Mouse (Mus musculus) thymus, postnatal 10 days (tissue): Measurements from ENCODE around the gene Cat.

Experiments
- DNase-seq, 2 experiments: peaks; one replicate each; pipeline ENCODE4 v3.0.0; 2021; ENCODE audit warnings: low spot score in 2 of 2

Cat gene

GRCm38 (mm10) chr2:103477456-103477855, 7.5 kb downstream of the Cat start:
- DNase-seq: no peak

- peak; percentile 11 to 12 for DNase-seq
Measured at GRCm38 (mm10) chr2:103476657-103477056, 8.3 kb downstream of the Cat start.

- DNase-seq: no peak
Measured at GRCm38 (mm10) chr2:103476180-103476579, 8.8 kb downstream of the Cat start.

- DNase-seq: no peak
Measured at GRCm38 (mm10) chr2:103473362-103473761, 11.6 kb downstream of the Cat start.

GRCm38 (mm10) chr2:103466984-103467588, 17.9 kb downstream of the Cat start:
- DNase-seq: no peak

GRCm38 (mm10) chr2:103466272-103466671, 18.7 kb downstream of the Cat start:
- no peak for DNase-seq

- DNase-seq: no peak
Measured at GRCm38 (mm10) chr2:103465429-103465828, 19.5 kb downstream of the Cat start.

GRCm38 (mm10) chr2:103464524-103464923, 20.4 kb downstream of the Cat start:
- no peak for DNase-seq

- DNase-seq: no peak
Measured at GRCm38 (mm10) chr2:103462746-103463145, 22.2 kb downstream of the Cat start.

- no peak for DNase-seq
Measured at GRCm38 (mm10) chr2:103461743-103462142, 23.2 kb downstream of the Cat start.

- no peak for DNase-seq
Measured at GRCm38 (mm10) chr2:103461210-103461609, 23.8 kb downstream of the Cat start.

GRCm38 (mm10) chr2:103459069-103459468, 25.9 kb downstream of the Cat start:
- no peak for DNase-seq

GRCm38 (mm10) chr2:103457628-103458027, 27.3 kb downstream of the Cat start:
- no peak for DNase-seq

GRCm38 (mm10) chr2:103457048-103457447, 27.9 kb downstream of the Cat start:
- no peak for DNase-seq

- peak; percentile 65 to 86 for DNase-seq
Measured at GRCm38 (mm10) chr2:103456646-103457045, 28.3 kb downstream of the Cat start.

- DNase-seq: no peak
Measured at GRCm38 (mm10) chr2:103455748-103456147, 29.2 kb downstream of the Cat start.

- no peak for DNase-seq
Measured at GRCm38 (mm10) chr2:103452550-103452949, 32.4 kb downstream of the Cat start.

- DNase-seq: no peak
Measured at GRCm38 (mm10) chr2:103450267-103450666, 34.7 kb downstream of the Cat start.

- no peak for DNase-seq
Measured at GRCm38 (mm10) chr2:103449813-103450212, 35.1 kb downstream of the Cat start.

- DNase-seq: no peak
Measured at GRCm38 (mm10) chr2:103448947-103449560, 35.9 kb downstream of the Cat start.

- DNase-seq: no peak
Measured at GRCm38 (mm10) chr2:103446326-103446725, 38.6 kb downstream of the Cat start.

GRCm38 (mm10) chr2:103445776-103446175, 39.2 kb downstream of the Cat start:
- peak; percentile 9 to 55 for DNase-seq

GRCm38 (mm10) chr2:103439710-103440109, 45.2 kb downstream of the Cat start:
- DNase-seq: peak; percentile 18 to 74
